Mouse (Mus musculus) lung, adult 2 months (tissue): Measurements from ENCODE around the gene Tcp1. TPM values are rescaled to one million over a fixed set of nuclear protein-coding genes. Genes with fewer than 3 reads are reported as not detected.
"Not testable (repeated sequence)": the region's sequence is repeated elsewhere in the genome, so short reads cannot be mapped to it uniquely, and the experiment has no call there.

Source experiments
- DNase-seq: peaks from one replicate; pipeline ENCODE4 v3.0.0; 2022
- H3K4me1 ChIP-seq: fragments of 200-500 bp; 2 replicates; pipeline ENCODE4 v1.6.1; 2011; ENCODE audit warnings: low read length; ENCODE audit not compliant: control insufficient read depth, insufficient read depth
- H3K4me3 ChIP-seq: fragments of 200-500 bp; replicated peaks from 2 replicates; pipeline ENCODE3; 2011; ENCODE audit warnings: low read depth, mild to moderate bottlenecking, control low read depth, low read length; ENCODE audit errors: extremely low read depth
- CTCF ChIP-seq: fragments of 200-500 bp; IDR thresholded peaks from 2 replicates; pipeline ENCODE4 v1.5.1; 2011; ENCODE audit warnings: mild to moderate bottlenecking, low read length, control low read depth; ENCODE audit not compliant: insufficient read depth
- POLR2A ChIP-seq: fragments of 200-500 bp; IDR thresholded peaks from 2 replicates; pipeline ENCODE4 v1.6.1; 2011; ENCODE audit warnings: low read depth, mild to moderate bottlenecking, control low read depth, low read length, borderline replicate concordance; ENCODE audit errors: extremely low read depth
- WGBS: fragments of 180-500 bp; shearing (Covaris S2); methylation state at CpG from one replicate; pipeline ENCODE4 v1.1.7; 2018; 5-methylcytosine and 5-hydroxymethylcytosine counted together
- polyA plus RNA-seq: library from polyadenylated mRNA; depleted of rRNA; stranded (reverse); fragments of >200 nt; gene quantifications from 2 replicates; pipeline ENCODE4 v1.2.3, GENCODE M21; 2012

Tcp1 gene
- polyA plus RNA-seq, 1 experiment: 47.7 TPM

- no peaks in the 10 kb centered on the region for H3K4me1 ChIP-seq
- H3K4me3 ChIP-seq: no peak overlapping the region
- 54% methylated on average over 15 of the region's 15 CpGs for WGBS
- DNase-seq: no peak
- no peak for TF ChIP-seq POLR2A
Measured at GRCm38 (mm10) chr17:12887021-12887775, 28.3 kb upstream of the Tcp1 start.

- no peak overlapping the region for H3K4me3 ChIP-seq
- H3K4me1 ChIP-seq: no peaks in the 10 kb centered on the region
- 77% methylated on average over 4 of the region's 4 CpGs for WGBS
- TF ChIP-seq POLR2A (no peak), CTCF (no peak)
- no peak for DNase-seq
Measured at GRCm38 (mm10) chr17:12891054-12891453, 24.4 kb upstream of the Tcp1 start.

DNA sequence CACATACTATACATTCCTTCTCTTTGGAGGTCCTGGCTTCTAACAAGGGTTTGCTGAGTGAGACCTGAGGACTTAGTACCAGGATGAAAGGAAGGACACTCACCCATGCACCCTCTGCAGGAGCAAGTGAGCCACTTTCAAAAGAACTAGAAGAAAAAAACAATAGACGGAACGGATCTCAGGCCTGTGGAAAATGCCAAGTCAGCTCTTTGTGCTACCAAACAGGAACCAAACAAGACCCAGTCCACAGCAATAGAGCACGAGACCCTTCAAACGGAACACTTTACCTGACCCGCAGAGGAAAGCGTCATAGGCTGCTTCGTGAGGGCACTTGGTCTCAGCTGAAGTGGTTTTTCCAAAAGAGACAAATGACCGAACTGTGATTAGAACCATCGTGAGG lies 23.5 kb upstream of the Tcp1 start:
- Histone ChIP-seq H3K4me1 (no peaks in the 10 kb centered on the region), H3K4me3 (no peak overlapping the region)
- no peak for DNase-seq
- TF ChIP-seq CTCF (no peak), POLR2A (no peak)
- WGBS: 82% methylated on average over 9 of the region's 9 CpGs

- H3K4me1 ChIP-seq: no peaks in the 10 kb centered on the region
- WGBS: 92% methylated on average over 5 of the region's 5 CpGs
- DNase-seq: no peak
Measured at GRCm38 (mm10) chr17:12897674-12898073, 17.8 kb upstream of the Tcp1 start.

DNA sequence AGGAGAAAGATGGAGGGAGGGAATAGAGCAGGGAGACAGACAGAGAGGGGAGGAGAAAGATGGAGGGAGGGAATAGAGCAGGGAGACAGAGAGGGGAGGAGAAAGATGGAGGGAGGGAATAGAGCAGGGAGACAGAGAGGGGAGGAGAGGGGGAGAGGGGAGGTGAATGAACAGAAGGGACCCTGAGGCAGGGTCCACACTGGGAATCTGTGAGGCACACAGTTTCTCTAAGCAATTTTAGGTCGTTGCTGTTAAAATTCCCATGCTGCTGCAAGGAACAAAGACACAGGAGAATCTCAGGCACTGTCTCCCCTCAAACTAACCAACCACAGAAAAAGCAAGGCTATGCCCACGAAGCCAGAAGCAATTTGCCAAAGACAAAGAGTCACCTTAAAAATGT lies 16.9 kb upstream of the Tcp1 start:
- DNase-seq, H3K4me1 ChIP-seq, H3K4me3 ChIP-seq: not testable (repeated sequence)
- WGBS: 49% methylated on average over 2 of the region's 2 CpGs

More at GRCm38 (mm10) chr17:12897674-12898073, 17.8 kb upstream of the Tcp1 start:
- no peak overlapping the region for H3K4me3 ChIP-seq
- no peak for TF ChIP-seq CTCF
- no peak for TF ChIP-seq POLR2A

- H3K4me3 ChIP-seq: no peak overlapping the region
- no peak for DNase-seq
- 74% methylated on average over 6 of the region's 6 CpGs for WGBS
- TF ChIP-seq POLR2A (no peak), CTCF (no peak)
- H3K4me1 ChIP-seq: no peaks in the 10 kb centered on the region
Measured at GRCm38 (mm10) chr17:12902291-12902690, 13.2 kb upstream of the Tcp1 start.

DNA sequence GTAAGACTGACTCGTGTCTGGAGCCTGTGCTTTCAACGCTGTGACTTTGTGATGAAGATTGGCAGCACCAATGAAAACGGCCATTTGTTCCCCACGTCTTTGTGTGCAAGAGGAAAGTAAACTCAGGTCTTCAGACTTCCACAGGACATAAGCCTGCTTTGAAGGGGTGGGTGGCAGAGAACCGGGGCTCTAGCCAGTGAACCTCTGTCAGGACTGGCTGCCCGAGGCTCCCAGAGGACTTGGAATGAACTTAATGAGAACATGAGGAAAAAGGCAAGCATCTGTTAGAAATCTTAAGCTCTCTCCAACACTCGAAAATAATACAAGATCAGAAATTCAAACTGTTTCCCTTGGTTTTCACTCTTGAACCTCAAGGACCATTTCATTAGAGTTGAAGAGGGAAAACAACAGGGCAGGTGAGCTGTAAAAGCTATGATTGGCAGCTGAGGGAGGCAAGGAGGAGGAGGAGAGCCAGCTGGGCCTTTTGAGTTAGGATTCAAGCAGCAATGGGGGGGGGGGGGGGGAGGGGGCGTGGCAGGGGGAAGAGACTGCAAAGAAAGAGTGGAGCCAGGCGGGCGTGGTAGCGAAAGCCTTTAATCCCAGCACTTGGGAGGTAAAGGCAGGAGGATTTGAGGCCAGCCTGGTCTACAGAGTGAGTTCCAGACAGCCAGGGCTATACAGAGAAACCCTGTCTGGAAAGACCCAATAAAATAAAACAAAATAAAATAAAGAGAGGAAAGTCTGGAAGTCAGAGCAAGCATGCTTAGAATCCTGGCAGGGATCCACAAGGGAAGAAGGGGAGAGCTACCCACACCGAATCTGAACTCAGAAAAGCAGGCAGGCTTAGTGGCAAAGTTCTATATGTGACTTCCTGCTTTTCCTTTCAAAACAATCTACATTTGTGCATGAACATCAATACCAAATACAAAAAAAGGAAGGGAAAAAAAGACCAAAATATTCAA lies 11.8 kb upstream of the Tcp1 start:
- H3K4me1 ChIP-seq: no peaks in the 10 kb centered on the region
- 59% methylated on average over 11 of the region's 12 CpGs for WGBS
- TF ChIP-seq CTCF: no peak
- no peak for TF ChIP-seq POLR2A
- peak; percentile 35 for DNase-seq
- no peak overlapping the region for H3K4me3 ChIP-seq

GRCm38 (mm10) chr17:12904349-12904748 lies 11.2 kb upstream of the Tcp1 start:
- H3K4me3 ChIP-seq: no peak overlapping the region
- 68% methylated on average over 1 of the region's 1 CpGs for WGBS
- H3K4me1 ChIP-seq: no peaks in the 10 kb centered on the region
- DNase-seq: no peak
- TF ChIP-seq CTCF (no peak), POLR2A (no peak)

GRCm38 (mm10) chr17:12905810-12906209 lies 9.7 kb upstream of the Tcp1 start:
- WGBS: 81% methylated on average over 4 of the region's 4 CpGs
- TF ChIP-seq CTCF (no peak), POLR2A (no peak)
- DNase-seq: no peak
- Histone ChIP-seq H3K4me3 (no peak overlapping the region), H3K4me1 (no peaks in the 10 kb centered on the region)
